Mouse (Mus musculus): Measurements from ENCODE around the gene Olfr412. TPM values are rescaled to one million over a fixed set of nuclear protein-coding genes. Genes with fewer than 3 reads are reported as not detected.

The Olfr412 gene
- polyA plus RNA-seq (2017; shearing (Covaris generic)): not detected

DNA sequence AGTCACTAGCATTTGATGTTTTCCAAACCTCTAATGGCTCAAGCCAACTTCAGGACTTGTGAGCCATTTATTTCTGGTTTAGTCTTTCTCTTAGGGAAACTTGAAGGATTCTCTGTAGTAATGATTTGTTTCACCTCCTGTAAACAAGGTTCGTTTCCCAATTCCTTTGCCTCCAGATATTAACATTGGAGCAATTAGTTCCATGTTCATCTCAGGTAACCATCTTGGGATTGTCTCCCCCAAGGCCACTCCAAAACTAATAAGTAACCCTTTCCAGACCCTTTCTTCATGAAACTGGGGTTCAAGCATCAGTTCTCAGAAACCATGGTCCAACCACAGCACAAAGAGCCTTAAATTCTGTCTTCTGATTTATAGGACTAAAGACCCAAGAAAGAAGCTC lies at the start of gene Olfr412:
Gene Olfr412, plus strand, starts transcription at position 301 of the 400 bp plus-strand sequence.

DNA sequence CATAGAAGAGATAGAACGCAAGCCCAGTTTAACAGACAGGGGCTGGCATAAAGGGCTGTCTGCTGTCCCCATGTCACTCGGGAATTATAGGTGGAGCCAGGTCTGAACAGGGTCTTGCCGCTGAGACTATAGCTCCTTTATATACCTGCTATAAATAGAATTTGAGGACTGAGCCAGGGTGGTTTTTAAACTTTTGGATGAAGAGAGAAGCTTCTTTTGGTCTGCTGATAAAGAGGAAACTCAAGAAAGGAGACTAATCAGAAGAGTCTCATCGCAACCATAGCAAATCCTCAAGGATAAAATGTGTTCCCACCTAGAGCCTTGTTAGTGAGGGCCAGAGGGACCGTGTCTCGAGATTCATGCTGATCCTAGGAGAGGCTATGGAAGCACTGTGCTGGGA lies 23.9 kb upstream of the Olfr412 start, which contains the start of gene Olfr410:
Gene Olfr410, minus strand, starts transcription at position 101 of the 400 bp plus-strand sequence.

GRCm38 (mm10) chr11:74352550-74352949 lies 9.3 kb upstream of the Olfr412 start, which contains the start of gene Olfr411:
Olfr411 (minus strand) TSS chr11:74352650.

Other genes starting within 250 kb of the Olfr412 start
- gene Olfr401, start 248.4 kb upstream of the Olfr412 start, polyA plus RNA-seq (2017; shearing (Covaris generic)): not detected
- not detected for gene Olfr402, start 208.5 kb upstream of the Olfr412 start, polyA plus RNA-seq (2017; shearing (Covaris generic))
- not detected for gene Olfr403, start 175.8 kb upstream of the Olfr412 start, polyA plus RNA-seq (2017; shearing (Covaris generic))
- not detected for gene Olfr43, start 150.7 kb upstream of the Olfr412 start, polyA plus RNA-seq (2017; shearing (Covaris generic))
- not detected for gene Olfr406, start 102.3 kb upstream of the Olfr412 start, polyA plus RNA-seq (2017; shearing (Covaris generic))
- gene Olfr59, start 78.3 kb upstream of the Olfr412 start, polyA plus RNA-seq (2017; shearing (Covaris generic)): not detected
- not detected for gene Olfr410, start 24.0 kb upstream of the Olfr412 start, polyA plus RNA-seq (2017; shearing (Covaris generic))
- not detected for gene Olfr411, start 9.4 kb upstream of the Olfr412 start, polyA plus RNA-seq (2017; shearing (Covaris generic))
- gene Rap1gap2, start 248.8 kb downstream of the Olfr412 start, polyA plus RNA-seq (2017; shearing (Covaris generic)): 11.7 TPM

Data from effector memory CD4-positive, alpha-beta T cell, adult 5 months (primary cell).